Comparison of ENCODE assay signal across 17 mouse cellular contexts in genomic region chr9:50032322-50033158, GRCm38 (mm10).
A peak's percentile ranks its signal among the peaks of the same experiment; 100 is the strongest.
DNase-seq lines count a peak whose midpoint lies in the region; ATAC-seq and TF ChIP-seq lines count a peak whose summit lies in the region.
"Had no signal": no experiment of that assay in that cellular context is flagged by ENCODE, and none has a peak within 500 bp of the region (broad histone marks: within the 10 kb centered on the region; RNA-seq: fewer than 3 reads in every experiment).

No protein-coding gene starts in this region.

- no peaks in the 10 kb centered on the region for H3K9me3 ChIP-seq in kidney, embryonic 16.5 days (ENCODE audit: low read length)
- no peaks in the 10 kb centered on the region for H3K9me3 ChIP-seq in neural tube, embryonic 13.5 days
- H3K9me3 ChIP-seq: liver, embryonic 13.5 days had no signal

- H3K4me1 ChIP-seq in kidney, embryonic 16.5 days (ENCODE audit: insufficient read depth, low read length) = peaks cover 7% of the 10 kb centered on the region; the same call in 1 of the 2 replicates
- peaks cover 14% of the 10 kb centered on the region; the same call in 1 of the 2 replicates for H3K4me1 ChIP-seq in neural tube, embryonic 13.5 days (replicated peaks)
- H3K4me1 ChIP-seq: liver, embryonic 13.5 days had no signal

- no peak for TF ChIP-seq CTCF in layer of hippocampus, adult 2 months (conservative IDR thresholded peaks at IDR 0.05)

- 50% methylated on average over 9 of the region's 9 CpGs for WGBS in kidney, embryonic 16.5 days
- WGBS in neural tube, embryonic 13.5 days = 66% methylated on average over 9 of the region's 9 CpGs

- no peak overlapping the region for H3K9ac ChIP-seq in kidney, embryonic 16.5 days (replicated peaks; ENCODE audit: low read length)
- no peak overlapping the region for H3K9ac ChIP-seq in neural tube, embryonic 13.5 days
- H3K9ac ChIP-seq: liver, embryonic 13.5 days had no signal

- H3K4me3 ChIP-seq in kidney, embryonic 16.5 days (ENCODE audit: low read length) = no peak overlapping the region
- H3K4me3 ChIP-seq in neural tube, embryonic 13.5 days = no peak overlapping the region
- no peak overlapping the region for H3K4me3 ChIP-seq in layer of hippocampus, adult 2 months
- H3K4me3 ChIP-seq: erythroblast, embryonic 14.5 days; liver, embryonic 13.5 days had no signal

- H3K27me3 ChIP-seq in kidney, embryonic 16.5 days (ENCODE audit: insufficient read depth, low read length) = no peaks in the 10 kb centered on the region
- no peaks in the 10 kb centered on the region for H3K27me3 ChIP-seq in neural tube, embryonic 13.5 days
- H3K27me3 ChIP-seq: CH12.LX; liver, embryonic 13.5 days had no signal

- H3K27ac ChIP-seq in kidney, embryonic 16.5 days (ENCODE audit: low read length) = no peak overlapping the region
- 0 out of 2 replicates have a peak overlapping the region, but pooled peaks have one; percentile 28 for H3K27ac ChIP-seq in neural tube, embryonic 13.5 days (replicated peaks)
- H3K27ac ChIP-seq in layer of hippocampus, adult 2 months = no peak overlapping the region
- H3K27ac ChIP-seq: liver, embryonic 13.5 days had no signal

- H3K36me3 ChIP-seq in kidney, embryonic 16.5 days (ENCODE audit: insufficient read depth, low read length) = no peaks in the 10 kb centered on the region
- H3K36me3 ChIP-seq in neural tube, embryonic 13.5 days = no peaks in the 10 kb centered on the region
- H3K36me3 ChIP-seq: liver, embryonic 13.5 days had no signal

- peak; percentile 13 for DNase-seq in kidney, postnatal 10 days
- DNase-seq in neural tube, embryonic 10.5 days (ENCODE audit: extremely low spot score, low spot score) = no peak
- DNase-seq in lung, postnatal 4 days = peak; percentile 21 to 25
- DNase-seq in layer of hippocampus, adult 2 months (ENCODE audit: low spot score in 2 of 2) = no peak
- DNase-seq: cerebellum, postnatal 14 days; gastrocnemius, postnatal 10 days; heart, postnatal 10 days; kidney, adult 18-20 months; liver, embryonic 13.5 days; right cerebral cortex, postnatal 14 days; thymus, adult 18-20 months had no signal

- H3K4me2 ChIP-seq in kidney, embryonic 16.5 days (replicated peaks; ENCODE audit: low read depth, low read length) = no peak overlapping the region
- H3K4me2 ChIP-seq in neural tube, embryonic 13.5 days = no peak overlapping the region
- H3K4me2 ChIP-seq: liver, embryonic 13.5 days had no signal

- ATAC-seq in kidney, embryonic 16.5 days (ENCODE audit: low FRiP score, low TSS enrichment) = no peak
- ATAC-seq in neural tube, embryonic 13.5 days (ENCODE audit: low read depth) = no peak
- no peak for ATAC-seq in granulocyte monocyte progenitor cell, adult 5-6 weeks (replicated peaks; ENCODE audit: poor library complexity, severe bottlenecking)
- ATAC-seq: forebrain, embryonic 16.5 days had no signal

Comparison
In these comparisons a context has a peak if more than half of its experiments do, and no peak if none do; other contexts are left out.
1. DNase-seq: peak in kidney, postnatal 10 days (single experiment) and lung, postnatal 4 days (2 of 2); none in neural tube, embryonic 10.5 days (single experiment) and layer of hippocampus, adult 2 months (0 of 2).